Mouse (Mus musculus) urinary bladder, adult 18-20 months (tissue): ENCODE measurements at regions not wholly inside any gene's neighbourhood (a gene's known extent, or its start where the extent isn't known, plus 50 kb on each side); places are given as distances from the start of the nearest gene placed in this dataset.

ENCODE experiments used
- DNase-seq, 2 experiments: peaks; one replicate each; pipeline ENCODE4 v3.0.0; 2022; ENCODE audit warnings: low spot score in 2 of 2, mixed read lengths in 2 of 2

DNA sequence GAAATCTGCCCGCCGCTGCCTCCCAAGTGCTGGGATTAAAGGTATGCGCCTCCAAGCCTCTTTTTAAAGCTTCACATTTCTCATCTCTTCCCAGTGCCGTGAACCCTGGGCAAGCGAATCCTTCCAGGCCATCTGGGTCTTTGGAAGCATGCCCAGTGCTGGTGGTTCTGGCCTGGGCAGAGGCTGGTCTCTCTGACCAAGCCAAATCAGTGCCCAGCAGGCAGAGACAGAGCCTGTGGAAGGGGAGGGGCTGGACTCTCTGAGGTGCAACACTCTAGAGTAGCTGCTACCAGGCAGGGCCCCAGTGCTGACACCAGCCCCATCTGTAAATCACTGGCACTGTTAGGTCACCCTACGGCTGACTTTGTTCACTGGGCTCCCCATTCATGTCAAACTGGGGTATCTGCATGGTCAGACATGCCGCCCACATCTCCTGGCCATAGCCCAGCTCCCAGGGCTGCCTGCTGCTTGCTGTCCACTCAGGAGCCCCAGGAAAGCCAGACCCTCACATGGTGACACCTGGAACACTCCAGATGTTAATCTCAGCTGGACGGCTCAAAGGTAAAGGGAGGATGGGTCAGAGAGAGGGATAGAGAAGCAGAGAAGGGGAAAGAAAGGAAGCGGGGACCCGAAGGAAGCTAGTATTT lies 64.3 kb upstream of the Kazn start:
- no peak for DNase-seq

- DNase-seq, result no peak
These were observed 63.5 kb upstream of the Kazn start for GRCm38 (mm10) chr4:142302724-142303120.

DNA sequence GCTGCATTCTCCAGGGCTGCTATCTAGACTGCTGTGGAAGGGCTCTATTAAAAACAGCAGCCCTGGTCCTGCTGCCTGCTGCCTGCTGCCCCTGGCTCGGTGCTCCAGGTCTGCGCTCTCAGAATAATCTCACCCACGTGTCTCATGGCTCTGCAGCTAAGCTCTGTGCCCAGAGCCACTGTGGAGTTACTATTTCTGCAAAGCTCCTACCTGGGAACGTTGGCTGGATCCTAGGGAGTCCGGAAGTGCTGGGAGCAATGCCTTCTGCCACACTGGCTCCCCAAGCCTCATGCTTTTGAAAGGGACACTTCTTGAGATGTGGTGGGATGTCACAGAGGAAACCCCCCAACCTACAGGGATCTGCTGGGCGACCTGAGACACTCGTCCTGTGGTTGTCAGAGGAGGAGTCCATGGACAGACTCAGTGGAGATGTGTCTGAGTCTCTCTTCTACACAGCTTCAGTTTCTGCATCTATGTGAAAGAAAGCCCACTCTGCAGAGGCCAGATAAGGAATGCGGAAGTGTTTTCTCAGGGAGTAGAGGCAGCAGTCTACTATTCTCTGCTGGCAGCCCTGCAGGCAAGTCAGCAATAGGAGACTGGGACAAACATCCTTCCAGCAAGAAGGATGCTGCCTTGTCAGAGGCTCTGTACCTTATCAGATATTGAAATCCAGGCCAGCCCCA lies 63.0 kb upstream of the Kazn start:
- no peak for DNase-seq

DNA sequence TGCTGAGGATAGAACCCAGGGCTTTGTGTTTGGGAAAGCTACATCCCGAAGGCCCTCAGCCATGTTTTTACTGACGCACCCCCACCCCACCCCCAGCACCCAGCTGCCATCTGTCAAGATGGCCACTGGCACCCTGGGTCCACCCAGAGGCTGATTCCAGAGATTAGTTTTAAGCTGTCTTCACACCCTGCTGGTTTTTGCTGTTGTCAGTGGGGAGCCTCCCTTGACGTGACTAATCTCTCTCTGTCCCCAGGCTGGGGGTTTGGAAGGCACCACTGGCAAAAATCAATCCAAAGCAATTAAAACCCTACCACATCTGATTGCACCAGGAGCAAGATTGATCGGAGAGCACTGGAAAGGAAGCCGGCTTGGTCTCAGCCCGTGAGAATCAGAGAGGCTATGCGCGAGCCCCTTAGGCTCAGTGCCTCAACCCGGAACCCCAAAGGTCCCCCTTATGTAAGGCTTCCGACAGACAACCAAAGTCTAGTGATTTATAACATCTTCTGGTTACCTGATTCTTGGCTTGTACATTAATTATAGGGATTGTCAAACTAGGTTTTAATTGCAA lies 59.7 kb upstream of the Kazn start:
- DNase-seq, result no peak

- DNase-seq, result no peak
These were observed 53.6 kb upstream of the Kazn start for GRCm38 (mm10) chr4:142292760-142293159.

DNA sequence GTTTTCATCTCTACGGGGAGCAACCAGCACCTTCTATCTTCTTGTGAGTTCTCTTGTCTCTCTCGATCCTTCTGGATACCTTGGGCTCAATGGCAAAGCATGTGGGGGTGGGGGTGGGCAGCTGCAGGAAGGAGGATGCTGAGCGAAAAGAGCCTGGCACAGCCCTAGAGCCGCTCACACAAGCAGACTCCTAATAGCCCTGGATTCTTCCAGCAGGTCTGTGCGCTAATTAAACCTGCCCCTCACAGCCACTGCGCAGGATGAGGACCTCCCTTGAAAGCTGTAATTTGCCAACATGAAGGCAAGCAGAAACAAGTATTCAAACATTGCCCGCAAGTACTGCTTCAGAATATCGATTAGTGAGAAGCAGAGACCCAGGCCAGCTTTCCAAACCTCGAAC lies 53.1 kb upstream of the Kazn start:
- DNase-seq, result no peak

DNA sequence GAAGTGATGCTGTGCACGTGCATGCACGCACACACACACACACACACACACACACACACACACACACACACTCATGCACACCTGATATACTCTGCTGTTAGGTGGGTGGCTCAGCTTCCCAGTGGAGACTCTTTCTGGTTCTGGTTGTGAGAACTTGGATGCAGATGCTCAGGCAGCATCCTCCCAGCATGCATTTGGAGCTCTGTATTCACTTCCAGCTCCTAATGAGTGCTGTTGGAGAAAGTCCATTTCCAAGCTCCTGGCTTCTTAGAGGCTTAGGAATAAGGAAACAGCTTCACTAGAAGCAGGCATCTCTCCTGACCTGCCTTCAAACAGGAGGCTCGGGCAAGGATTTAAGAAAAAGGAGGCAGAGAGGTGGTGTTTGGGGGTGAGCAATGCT lies 52.2 kb upstream of the Kazn start:
- no peak for DNase-seq
